Mouse (Mus musculus) heart, embryonic 13.5 days (tissue): ENCODE data around the gene Psmb9. TPM values are rescaled to one million over a fixed set of nuclear protein-coding genes. Genes with fewer than 3 reads are reported as not detected.
A peak's percentile ranks its signal among the peaks of the same experiment; 100 is the strongest.

ENCODE experiments used
- ATAC-seq: fragments of 200-750 bp; cut with Nextera tagmentation; 2 replicates; pipeline ENCODE4 v1.8.0; 2017; ENCODE audit warnings: moderate TSS enrichment; ENCODE audit not compliant: insufficient number of reproducible peaks, low FRiP score, low TSS enrichment; ENCODE audit errors: extremely low read depth
- H3K27ac ChIP-seq: fragments of 300-500 bp; sonication (generic); replicated peaks from 2 replicates; pipeline ENCODE4 v1.5.1; 2015; ENCODE audit warnings: moderate library complexity, mild to moderate bottlenecking, inconsistent platforms
- H3K27me3 ChIP-seq: fragments of 300-500 bp; sonication (generic); replicated peaks from 2 replicates; pipeline ENCODE4 v1.6.1; 2015; ENCODE audit warnings: mild to moderate bottlenecking, inconsistent platforms
- H3K36me3 ChIP-seq: fragments of 300-500 bp; sonication (generic); 2 replicates; pipeline ENCODE4 v1.6.1; 2015; ENCODE audit warnings: mild to moderate bottlenecking, inconsistent platforms
- H3K4me1 ChIP-seq: fragments of 300-500 bp; sonication (generic); 2 replicates; pipeline ENCODE4 v1.6.1; 2015; ENCODE audit warnings: inconsistent platforms
- H3K4me2 ChIP-seq: fragments of 300-500 bp; sonication (generic); 2 replicates; pipeline ENCODE4 v1.6.1; 2015; ENCODE audit warnings: inconsistent platforms, mild to moderate bottlenecking, moderate library complexity
- H3K4me3 ChIP-seq: fragments of 300-500 bp; sonication (generic); 2 replicates; pipeline ENCODE4 v1.5.1; 2015; ENCODE audit warnings: moderate library complexity, mild to moderate bottlenecking, inconsistent platforms
- H3K9ac ChIP-seq: fragments of 300-500 bp; sonication (generic); 2 replicates; pipeline ENCODE4 v1.6.1; 2015; ENCODE audit warnings: inconsistent platforms, mild to moderate bottlenecking, moderate library complexity
- H3K9me3 ChIP-seq: fragments of 300-500 bp; sonication (generic); 2 replicates; pipeline ENCODE4 v1.6.1; 2016; ENCODE audit warnings: inconsistent platforms
- WGBS: fragments of 180-500 bp; shearing (Covaris S2); methylation state at CpG from one replicate; pipeline ENCODE4 v1.1.7; 2015; ENCODE audit warnings: mixed read lengths; 5-methylcytosine and 5-hydroxymethylcytosine counted together
- polyA plus RNA-seq: library from polyadenylated mRNA; unstranded; fragments of >200 nt; fragmentation: Nextera tagmentation; extraction: Ambion mirVana; gene quantifications from 2 replicates; pipeline ENCODE4 v1.2.1, GENCODE M21; 2015

Gene Psmb9
- polyA plus RNA-seq, 1 experiment from 2014 or later, result 2.1 TPM

- peak within 1 kb of the TSS; percentile 71 for H3K9ac ChIP-seq
- WGBS, result 4% methylated on average over 41 of the region's 41 CpGs
- H3K4me1 ChIP-seq, result peaks cover 10% of the 10 kb centered on the region
- peak within 1 kb of the TSS; percentile 58 for H3K4me3 ChIP-seq
- H3K4me2 ChIP-seq, result peak within 1 kb of the TSS; percentile 70
- H3K27ac ChIP-seq, result no peak within 1 kb of the TSS
- H3K27me3 ChIP-seq, result peaks cover 95% of the 10 kb centered on the region
- no peak; the same call in 1 of the 2 replicates for ATAC-seq
- H3K9me3 ChIP-seq, result no peaks in the 10 kb centered on the region
- H3K36me3 ChIP-seq, result no peaks in the 10 kb centered on the region
Measured at GRCm38 (mm10) chr17:34196941-34197894, 9.7 kb upstream of the Psmb9 start, which contains the start of gene Psmb8. Gene Psmb8 (plus strand): TSS chr17:34197721.

DNA sequence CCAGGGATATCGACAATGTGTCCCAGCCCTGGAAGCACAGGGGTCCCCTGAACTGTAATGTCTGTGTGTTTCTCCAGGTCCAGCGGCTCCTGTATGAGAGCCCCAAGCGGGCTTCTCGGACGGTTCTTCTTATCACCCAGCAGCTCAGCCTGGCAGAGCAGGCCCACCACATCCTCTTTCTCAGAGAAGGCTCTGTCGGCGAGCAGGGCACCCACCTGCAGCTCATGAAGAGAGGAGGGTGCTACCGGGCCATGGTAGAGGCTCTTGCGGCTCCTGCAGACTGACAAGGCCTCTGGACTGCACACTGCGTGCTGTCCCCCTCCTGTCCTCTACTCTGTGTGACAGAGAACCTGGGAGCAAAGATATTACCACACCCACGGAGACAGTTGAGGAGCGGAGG, 8.9 kb upstream of the Psmb9 start:
- H3K4me2 ChIP-seq, result no peak overlapping the region
- no peak overlapping the region for H3K9ac ChIP-seq
- 23% methylated on average over 12 of the region's 12 CpGs for WGBS
- peaks cover 99% of the 10 kb centered on the region for H3K27me3 ChIP-seq
- H3K27ac ChIP-seq, result no peak overlapping the region
- H3K4me3 ChIP-seq, result no peak overlapping the region
- no peaks in the 10 kb centered on the region for H3K9me3 ChIP-seq
- no peak for ATAC-seq
- H3K4me1 ChIP-seq, result peaks cover 10% of the 10 kb centered on the region
- H3K36me3 ChIP-seq, result no peaks in the 10 kb centered on the region

DNA sequence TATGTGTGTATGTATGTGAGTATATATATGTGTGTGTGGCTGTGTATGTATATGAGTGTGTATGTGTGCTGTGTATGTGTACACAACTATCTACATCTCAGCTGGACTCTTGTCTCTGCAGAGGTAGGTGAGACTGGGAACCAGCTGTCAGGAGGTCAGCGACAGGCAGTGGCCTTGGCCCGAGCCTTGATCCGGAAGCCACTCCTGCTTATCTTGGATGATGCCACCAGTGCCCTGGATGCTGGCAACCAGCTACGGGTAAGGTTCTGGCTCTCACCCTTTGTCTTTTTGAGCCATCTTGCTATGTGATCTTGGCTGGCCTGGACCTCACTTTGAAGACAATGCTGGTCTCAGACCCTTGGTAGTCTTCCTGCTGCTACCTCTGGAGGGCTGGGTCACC, 7.2 kb upstream of the Psmb9 start:
- H3K36me3 ChIP-seq, result no peaks in the 10 kb centered on the region
- H3K9me3 ChIP-seq, result no peaks in the 10 kb centered on the region
- 75% methylated on average over 4 of the region's 4 CpGs for WGBS
- peaks cover 99% of the 10 kb centered on the region for H3K27me3 ChIP-seq
- H3K4me2 ChIP-seq, result no peak overlapping the region
- H3K4me1 ChIP-seq, result peaks cover 10% of the 10 kb centered on the region
- no peak for ATAC-seq
- H3K9ac ChIP-seq, result no peak overlapping the region
- no peak overlapping the region for H3K27ac ChIP-seq
- H3K4me3 ChIP-seq, result no peak overlapping the region

DNA sequence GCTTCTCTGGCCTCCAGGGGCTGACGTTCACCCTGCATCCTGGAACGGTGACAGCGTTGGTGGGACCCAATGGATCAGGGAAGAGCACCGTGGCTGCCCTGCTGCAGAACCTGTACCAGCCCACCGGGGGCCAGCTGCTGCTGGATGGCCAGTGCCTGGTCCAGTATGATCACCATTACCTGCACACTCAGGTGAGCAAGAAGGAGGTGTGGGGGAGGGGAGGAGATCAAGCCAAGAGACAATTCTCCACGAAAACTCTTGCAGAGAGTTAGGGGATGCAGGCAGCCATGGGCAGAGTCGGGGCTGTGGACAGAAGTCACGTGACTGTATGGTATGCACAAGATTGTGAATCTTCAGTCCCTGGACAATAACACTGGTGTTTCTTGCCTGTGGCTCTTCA, 5.9 kb upstream of the Psmb9 start:
- Histone ChIP-seq H3K4me1 (peaks cover 10% of the 10 kb centered on the region), H3K36me3 (no peaks in the 10 kb centered on the region), H3K4me3 (no peak overlapping the region), H3K27ac (no peak overlapping the region), H3K9ac (no peak overlapping the region), H3K4me2 (no peak overlapping the region), H3K9me3 (no peaks in the 10 kb centered on the region), H3K27me3 (peaks cover 98% of the 10 kb centered on the region)
- WGBS, result 36% methylated on average over 8 of the region's 8 CpGs
- ATAC-seq, result no peak

GRCm38 (mm10) chr17:34192852-34193251, 5.3 kb upstream of the Psmb9 start:
- H3K9me3 ChIP-seq, result no peaks in the 10 kb centered on the region
- no peak overlapping the region for H3K4me3 ChIP-seq
- no peak overlapping the region for H3K4me2 ChIP-seq
- peaks cover 9% of the 10 kb centered on the region for H3K4me1 ChIP-seq
- ATAC-seq, result no peak
- H3K27ac ChIP-seq, result no peak overlapping the region
- no peak overlapping the region for H3K9ac ChIP-seq
- H3K36me3 ChIP-seq, result no peaks in the 10 kb centered on the region
- peaks cover 98% of the 10 kb centered on the region for H3K27me3 ChIP-seq
- 23% methylated on average over 16 of the region's 16 CpGs for WGBS

DNA sequence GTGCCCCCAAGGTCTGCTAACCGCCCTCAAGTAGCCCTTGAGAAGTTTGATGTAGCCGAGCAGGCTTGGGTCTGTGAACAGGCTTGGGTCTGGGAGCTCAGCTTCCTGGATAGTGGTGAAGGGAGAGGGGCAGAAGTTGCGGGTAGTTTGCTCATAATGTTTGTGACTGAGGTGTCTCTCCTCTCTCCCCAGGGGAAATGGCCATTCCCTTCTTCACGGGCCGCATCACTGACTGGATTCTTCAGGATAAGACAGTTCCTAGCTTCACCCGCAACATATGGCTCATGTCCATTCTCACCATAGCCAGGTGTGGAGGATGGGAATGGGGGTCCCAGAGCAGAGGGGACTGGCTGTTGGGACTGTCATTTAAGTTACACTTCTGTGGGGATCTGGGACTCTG, 1.4 kb upstream of the Psmb9 start:
- H3K36me3 ChIP-seq, result no peaks in the 10 kb centered on the region
- no peaks in the 10 kb centered on the region for H3K9me3 ChIP-seq
- H3K27ac ChIP-seq, result no peak overlapping the region
- no peak overlapping the region for H3K9ac ChIP-seq
- ATAC-seq, result no peak
- H3K4me2 ChIP-seq, result no peak overlapping the region
- no peak overlapping the region for H3K4me3 ChIP-seq
- H3K27me3 ChIP-seq, result peaks cover 94% of the 10 kb centered on the region
- WGBS, result 54% methylated on average over 6 of the region's 6 CpGs
- peaks cover 17% of the 10 kb centered on the region for H3K4me1 ChIP-seq

DNA sequence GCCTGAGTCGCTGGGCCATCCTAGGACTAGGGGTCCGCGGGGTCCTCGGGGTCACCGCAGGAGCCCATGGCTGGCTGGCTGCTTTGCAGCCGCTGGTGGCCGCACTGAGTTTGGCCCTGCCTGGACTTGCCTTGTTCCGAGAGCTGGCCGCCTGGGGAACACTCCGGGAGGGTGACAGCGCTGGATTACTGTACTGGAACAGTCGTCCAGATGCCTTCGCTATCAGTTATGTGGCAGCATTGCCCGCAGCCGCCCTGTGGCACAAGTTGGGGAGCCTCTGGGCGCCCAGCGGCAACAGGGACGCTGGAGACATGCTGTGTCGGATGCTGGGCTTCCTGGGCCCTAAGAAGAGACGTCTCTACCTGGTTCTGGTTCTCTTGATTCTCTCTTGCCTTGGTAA, 446 bp upstream of the Psmb9 start:
- ATAC-seq, result no peak
- peaks cover 94% of the 10 kb centered on the region for H3K27me3 ChIP-seq
- no peak overlapping the region for H3K27ac ChIP-seq

GRCm38 (mm10) chr17:34186885-34187260, 691 bp downstream of the Psmb9 start:
- Histone ChIP-seq H3K4me1 (peaks cover 17% of the 10 kb centered on the region), H3K4me3 (peak overlapping the region; percentile 60), H3K36me3 (no peaks in the 10 kb centered on the region), H3K9me3 (no peaks in the 10 kb centered on the region), H3K27me3 (peaks cover 94% of the 10 kb centered on the region), H3K27ac (no peak overlapping the region), H3K4me2 (peak overlapping the region; percentile 95), H3K9ac (peak overlapping the region; percentile 83)
- WGBS, result 5% methylated on average over 14 of the region's 14 CpGs
- no peak for ATAC-seq

More for the DNA sequence above, 446 bp upstream of the Psmb9 start:
- WGBS, result 3% methylated on average over 20 of the region's 20 CpGs
- Histone ChIP-seq H3K36me3 (no peaks in the 10 kb centered on the region), H3K4me2 (peak overlapping the region; percentile 95), H3K9ac (peak overlapping the region; percentile 83), H3K9me3 (no peaks in the 10 kb centered on the region), H3K4me1 (peaks cover 17% of the 10 kb centered on the region), H3K4me3 (peak overlapping the region; percentile 60)

DNA sequence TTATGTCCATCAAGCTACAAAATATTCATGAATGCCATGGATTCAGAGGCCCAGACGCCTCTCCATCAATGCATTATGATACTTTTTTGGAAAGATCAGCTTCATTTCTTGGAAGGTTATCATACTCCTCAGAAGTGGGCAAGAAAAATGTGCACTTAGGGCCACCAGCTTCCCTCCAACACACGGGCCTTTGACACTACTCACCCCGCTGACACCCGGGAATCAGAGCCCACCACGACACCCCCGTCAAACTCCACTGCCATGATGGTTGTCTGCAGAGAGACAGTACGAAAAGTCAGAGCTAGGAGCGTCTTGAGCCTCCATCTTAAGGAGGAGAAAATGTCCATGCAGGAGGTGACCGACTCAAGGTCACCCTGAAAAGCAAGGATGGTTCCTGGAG, 2.0 kb downstream of the Psmb9 start:
- Histone ChIP-seq H3K4me3 (no peak overlapping the region), H3K4me2 (no peak overlapping the region), H3K36me3 (no peaks in the 10 kb centered on the region), H3K27ac (no peak overlapping the region), H3K9ac (no peak overlapping the region), H3K9me3 (no peaks in the 10 kb centered on the region), H3K4me1 (peaks cover 17% of the 10 kb centered on the region), H3K27me3 (peaks cover 93% of the 10 kb centered on the region)
- 80% methylated on average over 9 of the region's 9 CpGs for WGBS
- ATAC-seq, result no peak

GRCm38 (mm10) chr17:34183564-34184219, 3.9 kb downstream of the Psmb9 start:
- 58% methylated on average over 15 of the region's 15 CpGs for WGBS
- ATAC-seq, result no peak
- Histone ChIP-seq H3K36me3 (no peaks in the 10 kb centered on the region), H3K4me2 (no peak overlapping the region), H3K4me1 (peaks cover 17% of the 10 kb centered on the region), H3K27me3 (peaks cover 87% of the 10 kb centered on the region), H3K9me3 (no peaks in the 10 kb centered on the region), H3K27ac (no peak overlapping the region), H3K9ac (no peak overlapping the region), H3K4me3 (no peak overlapping the region)

GRCm38 (mm10) chr17:34179913-34180859, 7.4 kb downstream of the Psmb9 start:
- Histone ChIP-seq H3K4me3 (no peak overlapping the region), H3K4me2 (no peak overlapping the region), H3K36me3 (no peaks in the 10 kb centered on the region), H3K9me3 (peaks cover 9% of the 10 kb centered on the region; the same call in 1 of the 2 replicates), H3K27ac (no peak overlapping the region), H3K4me1 (no peaks in the 10 kb centered on the region), H3K9ac (no peak overlapping the region), H3K27me3 (peaks cover 58% of the 10 kb centered on the region)
- WGBS, result 63% methylated on average over 13 of the region's 13 CpGs
- ATAC-seq, result no peak
